Mouse (Mus musculus) B cell, adult 2 months (primary cell): Measurements from ENCODE around the gene Cox6b1.
A peak's percentile ranks its signal among the peaks of the same experiment; 100 is the strongest.

Source experiments
- DNase-seq, 2 experiments: peaks; one replicate each; pipeline ENCODE4 v3.0.0; 2022

Cox6b1 gene

GRCm38 (mm10) chr7:30608476-30608875 is 17.5 kb downstream of the Cox6b1 start:
- no peak for DNase-seq

DNA sequence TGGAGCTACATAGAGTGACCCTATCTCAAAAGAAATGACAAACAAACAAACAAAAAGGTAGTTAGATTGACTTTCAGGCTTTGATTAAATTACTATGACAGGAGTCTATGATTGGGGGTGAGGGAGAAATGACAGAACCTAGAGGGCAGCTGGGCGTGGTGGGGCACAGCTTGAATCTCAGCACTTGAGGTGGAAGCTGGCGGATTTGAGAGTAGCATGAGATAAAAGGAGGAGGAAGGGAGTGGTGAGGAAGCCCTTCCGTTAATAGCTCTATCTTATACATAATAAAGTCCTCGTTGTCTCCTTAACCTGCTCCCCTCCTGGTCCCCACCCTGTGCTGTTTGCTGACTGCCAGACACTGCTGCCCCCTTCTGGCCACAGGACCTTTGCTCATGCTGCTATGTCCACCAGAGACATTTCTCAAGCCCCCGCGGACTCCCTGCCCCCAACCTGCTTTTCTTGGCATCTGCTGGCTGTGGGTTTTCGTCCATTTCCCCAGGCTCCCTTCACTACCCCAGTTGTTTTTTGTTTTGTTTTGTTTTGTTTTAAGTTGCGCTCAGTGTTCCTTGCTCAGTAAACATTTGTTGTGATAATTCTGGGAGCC is 18.1 kb downstream of the Cox6b1 start:
- DNase-seq, result peak; percentile 76 to 79

GRCm38 (mm10) chr7:30604944-30605343 is 21.0 kb downstream of the Cox6b1 start:
- DNase-seq, result no peak

DNA sequence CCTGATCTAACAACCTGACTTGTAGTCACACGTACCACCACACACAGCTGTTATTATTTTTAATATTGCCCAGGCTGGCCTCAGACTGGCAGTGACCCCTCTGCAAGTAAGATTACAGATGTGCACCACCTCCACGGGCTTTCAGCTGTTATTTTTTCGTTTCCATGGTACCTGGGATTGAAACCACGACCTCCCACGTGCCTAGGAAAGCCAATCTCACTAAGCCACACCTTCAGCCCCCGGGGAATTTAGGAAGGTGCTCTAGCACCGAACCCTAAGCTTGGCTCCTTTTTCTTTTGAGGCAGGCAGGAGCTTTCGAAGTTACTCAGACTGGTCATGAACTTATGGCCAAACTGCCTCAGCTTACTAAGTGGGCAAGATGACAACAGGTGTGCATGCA is 21.5 kb downstream of the Cox6b1 start:
- no peak for DNase-seq

- no peak for DNase-seq
These were observed 23.4 kb downstream of the Cox6b1 start for GRCm38 (mm10) chr7:30602583-30602982.

- DNase-seq, result no peak
These were observed 25.3 kb downstream of the Cox6b1 start for GRCm38 (mm10) chr7:30600651-30601050.

DNA sequence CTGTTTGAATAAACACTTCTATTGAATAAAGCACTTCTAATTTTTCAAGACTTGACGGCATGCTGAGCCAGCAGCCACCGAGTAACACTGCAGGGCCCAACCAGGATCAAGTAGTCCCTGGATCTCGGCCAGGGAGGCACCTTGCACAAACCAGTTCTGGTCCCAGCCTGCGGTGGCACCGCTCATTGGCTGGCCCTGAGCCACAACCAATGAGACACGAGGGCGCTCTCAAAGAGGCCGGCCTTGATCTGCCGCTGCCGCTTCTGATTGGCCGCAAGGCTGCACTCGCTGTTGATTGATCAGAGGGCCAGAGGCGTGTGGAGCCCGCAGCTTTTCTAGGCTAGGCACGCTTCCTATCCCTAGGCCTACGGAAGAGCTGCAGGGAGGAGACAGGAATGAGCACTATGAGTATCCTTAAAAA is 26.0 kb downstream of the Cox6b1 start:
- DNase-seq, result peak; percentile 48 to 51

DNA sequence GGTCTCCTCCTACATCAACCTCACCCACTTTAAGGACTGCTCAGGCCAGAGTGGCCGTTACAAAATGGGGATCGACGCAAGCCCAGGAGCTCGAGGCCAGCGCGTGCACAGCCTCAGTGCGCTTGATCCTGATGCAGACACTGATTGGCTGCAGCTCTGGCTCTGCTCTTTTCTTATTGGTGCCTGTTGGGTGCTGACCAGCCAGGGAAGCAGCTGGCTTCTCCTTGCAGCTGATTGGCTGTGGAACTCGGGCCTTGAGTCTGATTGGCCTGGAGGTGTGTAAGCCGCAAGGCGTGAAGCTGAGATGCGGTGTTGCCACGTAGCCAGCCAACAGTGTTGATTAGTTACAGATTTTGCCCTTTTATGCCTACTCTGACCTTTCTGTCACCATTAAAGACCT is 27.2 kb downstream of the Cox6b1 start, which contains the start of gene Zbtb32:
Gene Zbtb32, minus strand, starts transcription at position 124 of the 400 bp plus-strand sequence.
- no peak for DNase-seq

GRCm38 (mm10) chr7:30596811-30597210 is 29.1 kb downstream of the Cox6b1 start:
- no peak for DNase-seq

DNA sequence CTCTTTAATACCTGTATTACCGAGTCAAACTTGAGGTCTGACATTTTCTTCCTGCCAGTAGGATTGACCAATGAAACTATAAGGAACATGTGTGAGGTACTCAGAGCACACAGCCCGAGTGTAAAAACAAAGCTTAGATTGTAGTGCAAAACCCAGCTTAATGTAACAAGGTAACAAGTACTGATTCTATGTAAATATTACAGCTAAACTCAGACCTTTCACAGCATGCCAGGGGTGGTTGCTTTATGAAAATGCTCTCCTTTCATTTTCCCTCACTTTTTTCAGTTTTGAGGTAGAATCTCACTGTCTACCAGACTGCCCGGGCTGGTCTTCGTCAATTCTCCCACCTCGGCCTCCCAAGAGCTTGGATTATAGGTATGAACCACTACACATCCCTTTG is 29.9 kb downstream of the Cox6b1 start:
- DNase-seq, result no peak

DNA sequence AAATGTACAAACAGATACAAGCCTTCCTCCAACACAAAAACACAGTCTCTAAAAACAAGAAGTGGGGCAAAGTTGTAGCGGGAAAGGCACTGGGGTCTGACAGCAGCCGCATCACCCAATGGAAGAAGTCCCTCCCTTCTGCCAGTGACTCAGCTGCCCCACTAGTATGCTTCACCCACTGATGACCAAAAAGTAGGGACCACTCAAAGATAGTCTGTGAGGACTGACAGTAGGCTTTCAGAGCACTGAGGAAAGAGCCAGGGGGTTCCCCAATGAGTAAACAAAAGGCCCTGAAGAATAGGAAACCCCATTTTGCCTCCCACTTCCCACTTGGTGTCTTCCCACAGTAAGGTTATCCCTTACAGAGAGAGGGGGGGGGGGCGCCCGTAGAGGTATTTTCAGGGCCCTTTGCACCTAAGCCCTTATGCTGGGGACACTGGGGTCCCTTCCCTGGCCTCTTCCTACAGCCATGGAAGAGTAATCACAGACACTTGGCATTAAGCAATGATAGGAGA is 31.4 kb downstream of the Cox6b1 start:
- peak; percentile 23 to 34 for DNase-seq

DNA sequence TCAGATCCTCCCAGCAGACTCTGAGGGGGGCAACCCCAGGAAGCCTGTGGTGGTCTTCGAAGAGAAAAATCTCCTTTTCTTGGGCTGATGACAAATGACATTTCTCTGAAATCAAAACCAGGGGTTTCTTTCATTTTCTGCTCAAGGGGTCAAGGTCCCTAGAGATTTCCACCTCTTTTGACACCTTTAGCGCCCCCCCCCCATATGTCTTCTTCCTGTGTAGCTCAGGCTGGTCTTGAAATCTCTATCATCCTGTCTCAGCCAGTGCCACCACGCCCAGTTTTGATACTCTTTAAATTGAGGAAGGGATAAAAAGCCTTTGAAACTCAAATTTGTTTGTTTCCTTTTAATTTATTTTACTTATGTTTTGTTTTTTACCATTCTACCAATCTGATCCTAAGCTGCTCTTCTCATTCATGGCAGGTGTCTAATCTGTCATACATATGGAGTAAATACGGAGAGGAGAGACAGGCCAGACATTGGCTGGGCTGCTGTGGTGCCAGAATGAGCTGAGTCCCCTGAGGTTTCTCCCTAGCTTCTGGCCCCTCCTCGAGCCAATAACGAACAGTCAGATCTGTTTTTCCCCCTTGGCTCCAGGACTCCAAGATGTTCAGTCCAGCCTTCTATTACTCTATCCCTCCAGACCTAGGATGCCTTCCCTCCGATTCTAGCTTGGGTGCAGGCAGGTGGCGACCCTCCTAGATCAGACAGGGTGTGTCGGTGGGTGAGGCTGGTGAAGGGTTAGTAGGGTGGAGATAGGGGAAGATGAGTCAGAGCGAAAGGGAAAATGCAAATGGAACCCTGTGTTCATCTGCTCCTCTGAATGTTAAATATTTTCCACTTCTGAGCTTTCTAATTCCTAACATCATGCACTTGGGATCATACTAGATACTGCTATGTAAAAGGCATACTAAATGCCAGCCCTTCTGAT is 32.1 kb downstream of the Cox6b1 start:
- peak; percentile 34 for DNase-seq

DNA sequence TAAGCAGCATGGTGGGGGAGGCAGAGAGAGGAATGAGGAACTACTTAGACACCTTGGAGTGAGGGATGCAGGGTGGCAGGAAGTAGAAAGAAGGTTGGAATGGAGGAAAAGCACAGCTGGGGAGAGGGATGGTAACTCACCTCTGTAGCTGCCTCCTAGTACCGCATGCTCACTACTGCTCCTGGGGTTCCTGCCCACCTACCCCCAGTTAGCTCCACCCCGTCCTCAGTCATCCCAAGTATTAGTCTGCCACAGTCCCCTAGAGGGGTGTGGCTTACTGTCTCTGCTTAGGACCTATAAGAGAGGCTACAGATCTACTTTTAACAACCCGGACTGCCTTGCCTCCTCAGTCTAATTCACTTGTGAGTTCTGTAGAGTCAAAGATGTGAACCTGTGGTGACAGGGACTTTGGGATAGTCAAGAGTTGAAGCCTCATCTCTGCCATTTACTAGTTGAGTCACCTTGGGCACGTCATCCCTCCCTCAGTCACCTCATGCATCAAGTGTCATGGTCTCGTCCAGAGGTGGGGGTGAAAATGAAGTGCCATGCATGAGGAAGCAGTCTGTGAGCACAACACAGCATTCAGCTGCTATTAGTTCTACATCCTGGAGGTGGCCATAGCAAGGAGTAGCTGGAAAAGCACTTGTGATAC is 33.1 kb downstream of the Cox6b1 start:
- peak in 1 of 2 experiments; percentile 11 for DNase-seq

DNA sequence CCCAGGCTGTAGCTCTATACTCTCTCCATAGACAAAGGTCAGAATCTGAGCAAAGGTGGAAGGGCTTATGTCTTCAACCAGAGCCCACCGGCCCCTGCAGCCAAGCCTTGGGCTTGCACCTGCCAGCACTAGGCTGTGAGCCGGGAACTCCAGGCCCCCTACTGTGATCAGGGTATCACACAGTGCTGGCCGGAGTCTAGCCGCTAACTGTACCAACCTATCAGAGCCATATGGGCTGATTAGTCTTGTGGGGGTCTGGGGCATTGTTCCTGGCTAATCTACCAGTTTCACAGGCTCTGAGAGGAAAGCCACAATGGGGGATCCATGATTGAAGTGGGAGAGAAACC is 34.4 kb downstream of the Cox6b1 start:
- DNase-seq, result no peak

GRCm38 (mm10) chr7:30590927-30591604 is 34.9 kb downstream of the Cox6b1 start:
- DNase-seq, result no peak

GRCm38 (mm10) chr7:30589435-30590301 is 36.3 kb downstream of the Cox6b1 start:
- DNase-seq, result peak; percentile 79 to 83

- peak; percentile 90 for DNase-seq
These were observed 37.1 kb downstream of the Cox6b1 start, which contains the start of gene Kmt2b for GRCm38 (mm10) chr7:30588676-30589434. TSS of gene Kmt2b (minus strand) at chr7:30588726.

DNA sequence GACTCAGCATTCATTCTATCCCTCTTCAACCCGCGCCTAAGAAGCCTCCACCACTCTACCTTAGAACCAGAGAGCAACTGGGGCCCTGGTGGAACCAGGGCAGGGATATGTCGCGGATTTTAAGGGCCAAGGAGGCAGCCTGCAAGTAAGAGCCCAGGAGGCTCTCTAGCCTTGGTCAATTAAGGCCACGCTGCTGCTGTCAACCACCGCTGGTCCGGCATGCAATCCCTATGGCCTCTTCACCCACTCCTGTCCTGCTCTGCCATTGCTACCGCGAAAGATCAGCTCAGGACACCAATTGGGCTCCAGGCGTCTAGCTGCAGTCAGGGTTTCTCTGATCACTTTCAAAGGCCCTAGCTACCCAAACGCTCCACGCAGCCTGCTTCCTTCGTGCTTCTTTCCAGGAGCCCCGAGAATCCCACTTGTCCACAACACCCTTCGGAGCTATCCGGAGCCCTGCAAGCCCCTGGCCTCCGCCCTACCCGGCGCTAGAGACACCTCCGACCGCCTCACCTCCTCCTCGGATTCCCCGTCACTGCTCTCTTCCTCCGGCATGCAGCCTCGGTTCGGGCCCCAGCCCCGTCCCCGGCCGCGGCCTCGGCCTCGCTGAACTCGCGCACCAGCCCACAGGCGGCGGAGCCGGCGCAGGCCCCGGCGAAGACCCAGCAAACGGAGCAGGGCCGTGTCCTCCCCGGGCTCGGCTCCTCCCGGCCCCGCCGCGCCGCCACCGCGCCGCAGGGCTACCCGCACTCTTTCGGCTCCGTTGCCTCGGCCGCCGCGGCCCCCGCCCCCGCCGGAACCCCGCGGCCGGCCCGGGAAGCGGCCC is 37.9 kb downstream of the Cox6b1 start:
- peak; percentile 60 to 61 for DNase-seq

- DNase-seq, result no peak
These were observed 39.4 kb downstream of the Cox6b1 start for GRCm38 (mm10) chr7:30586455-30587020.

DNA sequence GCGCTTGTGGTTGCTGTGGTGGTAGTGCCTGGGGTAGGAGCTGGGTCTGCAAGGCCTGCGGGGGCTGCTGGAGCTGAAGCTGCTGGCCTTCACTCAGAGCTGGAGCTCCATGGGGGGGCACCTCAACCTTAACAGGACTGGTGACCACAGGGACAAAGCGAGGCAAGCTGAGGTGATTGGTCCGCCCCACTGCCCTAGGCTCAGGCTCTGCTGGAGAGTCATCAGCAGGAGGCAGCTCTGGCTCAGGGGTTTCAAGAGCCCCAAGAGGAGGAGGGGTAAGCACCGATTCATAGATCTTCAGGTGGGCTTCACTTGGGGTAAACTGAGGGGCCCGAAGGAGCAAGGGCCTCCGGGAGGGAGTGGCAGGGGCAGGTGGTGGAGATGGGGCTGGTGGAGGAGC is 40.8 kb downstream of the Cox6b1 start:
- DNase-seq, result no peak
